Mouse (Mus musculus) urinary bladder, adult 18-20 months (tissue): ENCODE data around the gene Emilin2.
A peak's percentile ranks its signal among the peaks of the same experiment; 100 is the strongest.
"Not testable (repeated sequence)": the region's sequence is repeated elsewhere in the genome, so short reads cannot be mapped to it uniquely, and the experiment has no call there.

Source experiments
- DNase-seq, 2 experiments: peaks; one replicate each; pipeline ENCODE4 v3.0.0; 2022; ENCODE audit warnings: low spot score in 2 of 2, mixed read lengths in 2 of 2

Emilin2 gene

DNA sequence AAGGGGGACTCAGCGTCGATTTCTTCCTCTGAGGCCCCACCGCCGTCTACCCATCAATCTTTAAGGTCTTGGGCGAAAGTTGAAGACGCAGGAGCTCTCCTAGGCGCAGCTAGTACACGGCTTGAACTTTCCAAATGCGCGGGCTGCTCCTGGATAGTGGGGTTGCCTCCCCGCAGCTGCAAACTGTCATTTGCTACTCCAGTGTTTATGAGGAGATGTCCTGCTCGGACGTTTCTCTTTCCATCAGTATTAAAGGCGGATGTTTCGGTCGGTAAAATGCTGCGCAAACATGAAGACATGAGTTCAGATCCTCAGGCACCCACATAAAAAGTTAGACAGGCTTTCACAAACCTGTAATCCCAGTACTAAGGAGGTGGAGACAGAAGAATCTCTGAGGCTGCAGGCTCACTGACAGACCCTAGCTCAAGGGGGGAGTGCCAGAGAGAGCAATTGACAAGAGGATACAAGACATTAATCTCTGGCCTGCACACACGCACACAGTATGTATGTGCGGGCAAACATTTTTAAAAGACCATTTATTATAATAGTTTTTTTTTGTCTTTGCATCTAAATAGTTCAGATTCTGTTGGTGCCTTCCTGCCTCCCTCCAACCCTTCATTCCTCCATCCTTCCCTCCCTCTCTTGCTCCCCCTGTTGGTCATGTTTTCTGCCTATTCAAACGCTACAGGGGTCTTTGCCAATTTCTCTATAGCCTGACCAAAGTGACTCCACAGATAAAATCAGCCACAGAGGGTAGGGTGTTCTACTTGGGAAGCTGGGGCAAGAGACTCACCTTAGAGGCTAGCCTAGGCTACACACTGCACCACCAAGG, at the start of gene Emilin2:
Emilin2 (minus strand) TSS at position 639 of the 832 bp plus-strand sequence.
- no peak for DNase-seq

DNA sequence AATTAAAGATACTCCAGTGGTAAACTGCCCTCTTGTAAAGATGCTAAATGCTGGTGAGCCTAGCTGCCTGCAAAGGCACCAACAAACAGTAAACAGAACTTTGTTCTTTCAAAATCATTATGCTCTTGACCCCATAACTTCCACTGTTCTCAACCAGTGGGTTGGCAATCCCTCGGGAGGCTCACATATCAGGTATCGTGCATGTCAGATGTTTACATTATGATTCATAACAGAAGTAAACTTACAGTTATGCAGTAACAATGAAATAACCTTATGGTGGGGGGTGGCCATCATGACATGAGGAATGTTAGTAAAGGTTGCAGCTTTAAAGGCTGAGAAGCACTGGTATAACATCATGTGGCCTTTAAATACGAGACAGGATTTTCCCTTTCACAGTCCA, 43.7 kb upstream of the Emilin2 start:
- no peak for DNase-seq

DNA sequence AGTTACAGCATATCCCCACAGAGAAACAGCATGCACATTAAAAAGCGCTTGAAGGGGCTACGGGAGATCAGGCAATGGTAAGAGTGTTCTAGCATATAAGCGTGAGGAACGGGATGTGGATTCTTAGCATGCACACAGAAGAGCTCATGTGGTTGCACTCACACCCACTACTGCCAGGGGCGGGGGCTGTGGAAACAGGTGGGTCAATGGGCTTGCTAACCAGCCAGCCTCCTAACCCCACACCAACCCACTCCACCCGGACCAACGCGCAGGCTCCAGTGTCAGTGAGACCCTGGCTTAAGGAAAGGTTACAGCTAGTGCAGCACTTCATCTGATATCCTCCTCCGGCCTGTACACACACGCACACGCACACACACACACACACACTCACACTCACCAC, 42.4 kb upstream of the Emilin2 start:
- no peak for DNase-seq

DNA sequence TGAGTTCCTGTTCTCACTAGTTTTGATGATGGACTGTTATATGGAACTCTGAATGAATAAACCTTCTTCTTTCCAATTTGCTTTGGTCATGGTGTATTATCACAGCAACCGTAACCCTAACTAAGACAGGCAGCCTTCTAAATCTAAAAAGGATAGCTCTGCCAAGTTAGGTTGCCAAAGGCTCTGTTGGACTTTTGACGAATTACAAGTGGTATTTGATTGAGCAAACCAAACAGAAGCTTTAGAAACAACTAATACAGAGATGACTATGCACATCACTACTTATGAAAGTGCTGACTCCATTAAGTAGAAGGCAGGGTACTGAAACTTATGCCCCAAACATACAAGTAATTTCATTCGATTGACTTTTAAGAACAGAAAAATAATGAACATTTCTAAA, 36.4 kb upstream of the Emilin2 start:
- no peak for DNase-seq

DNA sequence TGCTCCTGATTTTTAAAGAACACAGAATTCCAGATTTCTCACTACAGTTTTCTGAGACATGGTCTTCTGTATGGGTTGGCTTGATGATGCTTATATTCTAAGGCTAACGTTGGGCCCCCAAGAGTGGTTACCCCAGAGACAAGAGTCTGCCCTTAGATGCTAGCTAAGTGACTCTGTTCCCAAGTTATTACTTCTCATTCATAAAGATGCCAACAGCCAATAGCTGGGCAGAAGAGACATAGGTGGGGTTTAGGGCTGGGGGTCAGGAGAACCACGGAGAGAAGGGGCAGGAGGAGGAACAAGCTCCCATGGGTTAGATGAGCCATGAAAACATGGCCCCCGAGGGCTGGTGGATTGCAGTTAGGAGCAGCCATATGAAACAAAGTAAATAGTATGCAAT, 30.2 kb upstream of the Emilin2 start:
- DNase-seq: no peak

DNA sequence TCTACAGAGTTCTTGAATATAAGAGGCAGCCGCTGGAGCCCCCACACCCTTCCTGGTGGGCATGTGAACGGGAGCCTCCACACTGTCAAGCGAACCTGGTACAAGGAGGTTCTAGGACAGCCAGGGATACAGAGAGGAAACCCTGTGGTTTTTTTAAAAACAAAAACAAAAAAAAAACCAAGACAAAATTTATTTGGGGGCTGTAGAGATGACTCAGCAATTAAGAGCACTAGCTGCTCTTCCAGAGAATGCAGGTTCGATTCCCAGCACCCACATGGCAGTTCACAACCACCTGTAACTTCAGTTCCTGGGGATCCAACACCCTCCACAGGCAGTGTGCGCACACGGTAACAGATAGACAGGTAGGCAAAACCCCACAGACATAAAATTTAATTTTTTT, 26.8 kb upstream of the Emilin2 start:
- DNase-seq: no peak

DNA sequence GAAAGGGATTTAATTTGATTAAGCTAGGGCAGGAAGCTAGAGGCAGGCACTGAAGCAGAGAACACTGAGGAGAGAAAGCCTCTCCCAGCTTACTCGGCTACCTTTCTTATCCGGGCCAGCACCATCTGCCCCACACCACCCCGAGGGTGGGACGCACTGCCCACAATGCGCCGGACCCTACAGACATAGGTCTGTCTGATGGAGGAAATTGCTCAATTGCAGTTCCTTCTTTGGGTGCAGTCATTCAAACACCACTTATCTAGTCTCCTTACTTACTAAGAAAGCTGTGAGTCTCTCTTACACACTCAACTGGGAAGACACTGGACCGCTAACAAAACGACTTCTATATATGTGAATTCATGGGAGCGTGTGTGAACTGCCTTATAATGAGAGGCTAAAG, 25.8 kb upstream of the Emilin2 start:
- DNase-seq: no peak

DNA sequence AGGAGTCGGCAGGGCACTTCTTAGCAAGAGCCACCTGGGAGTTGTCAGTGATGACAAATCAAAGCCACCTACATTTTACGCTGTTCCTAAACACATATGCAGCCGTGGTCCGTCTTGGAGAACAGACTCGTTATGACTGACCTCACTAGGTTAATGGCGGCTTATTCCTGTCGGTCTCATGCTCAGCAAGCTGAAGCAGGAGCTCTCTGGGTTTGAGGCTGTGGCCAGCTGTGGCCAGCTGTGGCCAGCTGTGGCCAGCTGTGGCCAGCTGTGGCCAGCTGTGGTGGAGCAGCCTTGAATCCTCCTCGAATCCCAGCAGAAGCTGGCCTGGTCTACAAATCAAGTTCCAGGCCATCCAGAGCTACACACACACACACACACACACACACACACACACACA, 24.6 kb upstream of the Emilin2 start:
- peak in 1 of 2 experiments; percentile 15 for DNase-seq

DNA sequence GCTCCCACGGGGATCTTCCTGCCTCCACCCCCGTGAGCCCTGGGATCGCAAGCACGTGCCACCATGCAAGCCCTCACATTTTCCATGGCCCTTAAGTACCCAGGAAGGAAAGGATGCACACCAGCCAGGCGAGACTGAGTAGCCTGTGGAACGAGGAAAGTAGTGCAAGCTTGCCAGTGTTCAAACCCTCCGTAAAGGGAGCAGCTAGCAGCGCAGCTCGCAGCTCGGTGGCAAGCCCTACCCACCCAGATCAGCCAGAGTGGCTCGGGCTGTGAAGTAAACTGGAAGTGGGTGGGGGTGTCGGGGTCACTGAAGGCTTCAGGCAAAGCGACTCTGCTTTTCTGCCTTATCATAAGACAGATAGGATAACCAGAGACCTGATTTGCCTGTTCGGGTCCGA, 20.5 kb upstream of the Emilin2 start:
- no peak for DNase-seq

DNA sequence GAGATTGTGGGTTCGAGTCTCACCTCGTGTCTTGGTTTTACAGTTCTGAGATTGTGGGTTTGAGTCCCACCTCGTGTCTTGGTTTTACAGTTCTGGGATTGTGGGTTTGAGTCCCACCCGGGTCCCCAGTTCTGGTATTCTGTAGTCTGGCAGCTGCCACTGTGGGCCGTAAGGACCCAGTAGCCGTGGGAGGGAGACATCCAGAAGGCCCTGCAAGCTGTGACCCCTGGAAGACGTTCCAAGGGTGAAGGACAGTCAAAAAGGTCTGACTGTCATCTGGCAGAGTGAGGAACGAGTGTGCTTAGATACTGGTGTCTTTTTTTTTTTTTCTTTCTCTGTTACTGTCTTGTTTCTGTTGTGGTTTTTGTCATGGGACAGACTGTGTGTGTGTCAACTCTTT, 9.0 kb upstream of the Emilin2 start:
- DNase-seq: not testable (repeated sequence)

DNA sequence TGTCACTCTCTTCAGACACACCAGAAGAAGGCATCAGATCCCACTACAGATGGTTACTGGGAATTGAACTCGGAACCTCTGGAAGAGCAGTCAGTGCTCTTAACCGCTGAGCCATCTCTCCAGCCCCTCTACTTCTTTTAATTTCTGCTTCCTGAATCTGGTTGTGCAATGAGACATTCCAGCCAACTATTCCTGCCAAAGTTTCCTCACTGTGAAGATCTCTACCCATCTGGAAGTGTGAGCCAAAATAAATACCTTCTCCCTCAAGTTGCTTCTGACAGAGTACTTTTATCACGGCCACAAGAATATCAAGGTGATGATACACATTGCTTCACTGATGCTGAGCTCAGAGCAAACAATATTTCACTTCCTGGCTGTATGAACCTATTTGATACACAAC, 7.6 kb upstream of the Emilin2 start:
- DNase-seq: no peak

DNA sequence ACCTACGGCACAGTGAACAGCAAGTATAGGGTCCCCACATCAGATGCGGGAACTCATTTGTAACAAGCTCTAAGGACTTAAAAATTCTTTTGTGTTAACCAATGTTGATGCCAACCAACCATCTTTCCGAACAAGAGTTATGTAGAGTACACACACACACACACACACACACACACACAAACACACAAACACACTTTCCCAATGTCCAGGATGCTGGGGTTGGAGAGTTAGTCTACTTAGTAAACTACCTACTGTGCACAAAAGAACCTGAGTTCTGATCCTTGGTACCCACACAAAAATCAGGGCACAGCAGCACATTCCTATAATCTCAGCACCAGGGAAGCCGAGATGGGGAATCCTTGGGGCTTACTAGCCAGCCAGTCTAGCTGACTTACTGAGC, 5.8 kb upstream of the Emilin2 start:
- no peak for DNase-seq

DNA sequence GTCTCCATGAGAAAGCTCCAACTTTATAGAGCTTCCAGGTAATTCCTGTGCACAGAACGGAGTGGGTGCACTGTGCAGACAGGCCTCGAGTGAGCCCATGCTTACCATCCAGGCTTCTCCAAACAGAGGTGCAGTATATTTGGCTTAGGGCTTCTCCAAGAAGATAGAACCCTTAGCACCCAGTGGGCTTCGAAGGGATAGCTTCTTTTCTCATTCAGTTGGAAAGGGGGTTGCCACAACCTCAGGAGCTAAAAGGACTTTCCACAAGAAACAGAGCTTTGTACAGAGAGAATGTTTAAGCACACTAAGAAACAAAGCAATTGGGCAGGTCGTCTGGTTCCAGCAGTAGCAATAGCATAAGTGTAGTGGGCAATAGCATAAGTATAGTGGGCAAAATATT, 2.5 kb upstream of the Emilin2 start:
- no peak for DNase-seq

DNA sequence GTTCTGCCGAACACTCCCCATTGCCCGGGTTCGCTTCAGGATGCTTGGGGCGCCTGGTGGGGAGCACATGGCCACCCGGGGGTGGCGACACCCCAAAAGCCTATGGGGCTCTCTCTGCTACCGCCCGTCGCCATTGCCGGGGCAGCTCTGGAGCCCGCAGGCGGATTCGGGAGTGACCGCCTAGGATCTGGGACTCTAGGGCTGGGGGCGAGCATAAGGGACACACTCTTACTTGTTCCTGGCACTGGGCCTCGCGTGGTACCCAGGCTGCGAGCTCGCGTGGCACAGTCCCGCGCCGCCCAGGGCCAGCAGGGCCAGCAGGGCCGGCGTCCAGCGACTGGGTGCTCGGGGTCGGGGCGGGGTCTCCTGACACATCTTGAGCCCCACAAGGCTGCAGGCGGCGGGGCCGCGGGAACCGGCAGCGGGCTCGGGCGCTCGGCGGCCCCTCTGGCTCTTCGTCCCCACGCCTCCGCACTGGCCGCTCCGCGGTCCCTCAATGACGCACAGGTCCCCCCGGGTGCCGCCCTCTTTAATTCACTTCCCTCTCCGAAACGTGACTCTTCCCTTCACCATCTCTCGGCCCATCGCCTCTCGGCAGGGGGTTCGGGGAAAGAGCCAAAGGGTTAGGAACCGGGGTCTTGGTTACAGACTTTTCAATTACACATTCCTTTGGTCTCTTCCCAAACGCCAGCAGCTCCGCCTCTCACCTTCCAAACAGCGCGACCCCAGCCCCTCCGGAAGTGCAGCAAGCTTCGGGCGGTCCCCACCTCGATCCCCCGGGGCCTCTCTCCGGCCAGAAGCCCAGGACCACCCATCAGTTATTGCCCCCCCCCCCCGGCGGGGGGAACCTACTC, 1.1 kb downstream of the Emilin2 start:
- DNase-seq: peak; percentile 30 to 48

DNA sequence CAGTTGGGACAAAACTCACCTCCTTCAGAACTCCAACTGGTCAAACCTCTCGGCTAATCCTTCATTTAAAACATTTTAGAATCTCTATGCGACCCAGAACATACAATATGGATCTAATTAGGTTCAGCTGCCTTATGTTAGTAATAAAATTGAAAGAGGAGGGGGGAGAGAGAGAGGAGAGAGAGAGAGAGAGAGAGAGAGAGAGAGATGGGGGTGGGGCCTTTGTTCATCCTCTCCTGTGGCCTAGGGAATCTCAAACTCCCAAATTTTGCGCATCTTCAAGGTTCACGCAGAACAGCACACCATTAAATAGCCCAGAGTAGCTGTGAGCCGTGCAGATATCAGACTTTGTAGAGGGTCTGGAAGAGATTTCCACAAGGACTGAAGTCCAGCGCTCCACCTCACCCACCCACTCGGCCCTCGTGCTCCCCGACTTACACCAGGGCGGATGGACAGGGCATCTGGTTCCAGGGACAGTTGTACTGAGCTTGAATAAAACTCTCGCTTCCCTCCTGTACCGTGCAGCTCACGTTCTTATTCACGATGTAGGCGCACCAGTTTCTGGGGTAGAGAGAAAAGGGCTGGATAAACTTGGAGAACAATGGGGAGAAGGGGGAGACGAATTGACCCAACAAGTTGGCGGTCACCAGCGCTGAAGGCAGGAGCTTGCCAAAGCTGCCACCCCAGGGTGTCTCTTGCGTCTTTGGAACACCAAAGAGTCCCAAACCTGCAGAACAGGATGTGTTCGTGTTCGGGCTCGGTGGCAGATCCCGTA, 1.9 kb downstream of the Emilin2 start:
- peak; percentile 11 to 37 for DNase-seq

DNA sequence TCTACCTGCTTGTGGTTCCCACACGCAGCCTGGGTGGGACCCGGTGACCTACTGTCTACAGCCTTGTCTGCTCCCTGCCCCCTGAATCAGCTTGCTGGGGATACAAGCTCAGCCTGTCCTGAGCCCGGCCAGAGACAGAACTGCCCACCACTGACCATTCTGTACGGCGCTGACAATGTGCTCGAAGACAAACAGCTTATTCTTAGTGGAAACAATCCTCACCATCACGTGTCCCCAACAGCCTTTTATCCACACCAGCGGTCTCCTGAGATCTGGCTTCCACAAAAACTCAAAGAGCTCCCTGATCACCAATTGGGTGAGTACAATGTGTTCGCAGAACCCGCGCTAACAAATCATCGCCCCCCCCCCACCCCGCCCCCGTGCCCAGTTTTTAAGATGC, 2.6 kb downstream of the Emilin2 start:
- no peak for DNase-seq

DNA sequence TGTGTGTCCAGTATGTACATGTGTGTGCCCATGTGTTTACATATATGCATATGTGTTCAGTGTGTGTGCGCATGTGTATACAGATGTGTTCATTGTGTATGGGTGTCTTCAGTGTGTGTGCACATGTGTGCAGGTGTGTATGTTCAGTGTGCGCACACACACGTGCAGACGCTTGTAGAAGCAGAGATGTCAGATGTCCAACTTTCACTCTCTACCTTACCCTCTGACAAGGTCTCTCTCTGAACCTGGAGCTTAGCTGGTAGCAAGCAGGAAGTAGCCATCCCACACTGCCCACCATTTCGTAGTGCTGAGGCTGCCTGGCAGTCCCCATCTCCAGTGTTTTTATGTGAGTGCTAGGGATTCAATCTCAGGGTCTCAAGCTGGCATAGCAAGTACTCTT, 3.5 kb downstream of the Emilin2 start:
- no peak for DNase-seq

DNA sequence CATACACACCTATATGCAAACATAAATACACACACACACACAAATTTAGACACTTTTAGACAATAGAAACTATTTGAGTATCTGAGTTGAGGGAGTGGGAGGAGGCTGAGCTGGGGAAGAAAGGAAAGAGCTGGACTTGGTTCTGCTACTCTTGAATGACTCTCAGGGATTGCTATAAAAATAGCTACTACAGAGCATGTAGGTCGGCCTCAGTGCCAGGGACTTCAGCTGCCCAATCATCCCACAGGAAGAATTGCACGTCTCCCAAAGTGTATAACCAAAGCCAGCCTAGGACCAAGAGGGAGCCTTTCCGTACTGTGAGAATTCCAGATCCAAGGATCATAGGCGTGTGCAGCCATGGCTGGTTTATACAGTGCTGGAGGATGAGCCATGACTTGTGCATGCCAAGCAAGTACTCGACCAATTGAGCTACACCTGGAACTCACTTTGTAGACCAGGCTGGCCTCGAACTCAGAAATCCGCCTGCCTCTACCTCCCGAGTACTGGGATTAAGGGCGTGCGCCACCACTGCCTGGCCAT, 4.5 kb downstream of the Emilin2 start:
- DNase-seq: no peak

DNA sequence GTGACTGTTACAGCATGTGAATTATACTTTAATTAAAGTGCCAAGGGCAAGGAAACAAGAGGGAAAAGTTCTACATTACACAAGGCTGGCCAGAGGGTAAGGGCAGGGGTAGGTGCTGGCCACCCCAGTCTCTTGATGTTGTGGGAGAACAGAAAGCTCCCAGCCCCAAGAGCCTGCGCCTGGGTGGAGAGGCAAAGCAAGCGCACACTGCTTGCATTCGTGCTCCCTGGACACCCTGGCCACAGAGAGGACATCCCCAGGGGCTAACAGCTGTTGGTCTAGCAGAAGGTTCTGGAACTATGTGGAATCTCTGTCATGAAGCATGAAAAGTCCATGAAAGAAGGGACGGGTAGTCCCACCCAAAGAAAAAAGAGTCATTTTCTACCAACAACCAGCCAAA, 5.1 kb downstream of the Emilin2 start:
- DNase-seq: no peak

DNA sequence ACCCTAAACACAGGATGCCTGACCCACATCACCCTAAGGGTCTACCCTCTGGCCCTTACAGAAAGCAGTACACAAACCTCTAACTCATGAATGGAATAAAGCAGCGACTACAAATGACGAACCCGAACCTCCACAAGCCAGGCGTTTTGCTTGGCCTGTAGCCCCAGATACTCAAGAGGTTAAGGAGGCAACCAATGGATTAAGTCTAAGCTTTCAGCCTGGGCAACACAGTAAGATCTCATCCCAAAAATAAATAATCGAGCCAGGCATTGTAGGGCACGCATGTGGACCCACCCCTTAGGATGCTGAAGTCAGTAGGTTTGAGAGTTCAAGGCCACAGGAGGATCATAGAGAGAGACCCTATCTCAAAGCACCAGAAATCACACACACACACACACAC, 5.7 kb downstream of the Emilin2 start:
- no peak for DNase-seq

DNA sequence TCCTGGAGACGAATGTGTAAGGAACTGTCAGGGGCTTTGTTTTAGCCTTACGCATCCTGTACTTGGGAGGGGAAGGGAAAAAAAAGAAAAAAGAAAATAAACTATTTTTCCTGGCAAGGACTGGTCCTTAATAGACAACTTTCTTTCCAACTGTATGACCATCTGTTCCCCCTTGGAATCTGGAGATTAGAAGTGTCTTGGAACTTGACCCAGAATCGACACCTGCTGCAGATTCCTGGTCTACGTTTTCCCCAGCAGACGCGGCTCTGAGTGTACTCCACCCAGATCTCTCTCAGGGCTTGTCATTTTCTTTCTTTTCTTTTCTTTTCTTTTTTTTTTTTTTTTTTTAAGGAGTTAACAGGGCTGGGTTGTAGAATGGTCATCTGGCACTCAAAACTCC, 8.3 kb downstream of the Emilin2 start:
- DNase-seq: no peak

DNA sequence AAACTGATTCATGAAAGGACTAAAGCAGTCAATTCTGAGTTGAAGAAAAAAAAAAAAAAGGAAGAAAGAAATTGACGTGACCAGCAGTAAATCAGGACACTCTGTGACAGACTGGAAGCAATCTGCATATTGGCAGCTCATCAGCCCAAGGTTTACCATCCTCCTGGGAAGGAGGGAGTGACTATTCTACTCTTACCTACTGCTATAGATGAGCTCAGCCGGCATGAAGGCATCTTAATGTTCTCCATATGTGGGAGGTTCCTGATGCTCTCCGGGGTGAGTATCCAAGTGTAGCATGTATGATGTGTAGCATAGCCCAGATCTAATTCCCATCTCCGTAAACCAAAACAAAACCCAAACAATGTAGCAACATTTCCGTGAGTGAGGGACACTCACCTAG, 10.4 kb downstream of the Emilin2 start:
- DNase-seq: no peak
